Mouse (Mus musculus) frontal cortex, postnatal 25 days (tissue): ENCODE measurements around the gene Pink1.

ENCODE experiments used
- DNase-seq, 2 experiments: peaks; one replicate each; pipeline ENCODE4 v3.0.0; 2022; ENCODE audit warnings: low spot score in 2 of 2

Pink1 gene

GRCm38 (mm10) chr4:138326077-138326695 lies at the start of gene Pink1:
TSS of gene Pink1 (minus strand) at chr4:138326307.
- peak; percentile 89 to 91 for DNase-seq

GRCm38 (mm10) chr4:138375117-138375516 lies 49.0 kb upstream of the Pink1 start:
- DNase-seq = no peak

- no peak for DNase-seq
Measured at GRCm38 (mm10) chr4:138370996-138371516, 44.9 kb upstream of the Pink1 start.

- DNase-seq = no peak
Measured at GRCm38 (mm10) chr4:138368498-138369260, 42.6 kb upstream of the Pink1 start.

GRCm38 (mm10) chr4:138367641-138368497 lies 41.8 kb upstream of the Pink1 start, which contains the start of gene Cda:
TSS of gene Cda (minus strand) at chr4:138367992.
- DNase-seq = no peak

- DNase-seq = no peak
Measured at GRCm38 (mm10) chr4:138366561-138366960, 40.5 kb upstream of the Pink1 start.

- no peak for DNase-seq
Measured at GRCm38 (mm10) chr4:138363511-138363910, 37.4 kb upstream of the Pink1 start.

GRCm38 (mm10) chr4:138362883-138363282 lies 36.8 kb upstream of the Pink1 start:
- DNase-seq = no peak

GRCm38 (mm10) chr4:138361370-138361821 lies 35.3 kb upstream of the Pink1 start:
- DNase-seq = no peak

- no peak for DNase-seq
Measured at GRCm38 (mm10) chr4:138358176-138358575, 32.1 kb upstream of the Pink1 start.

GRCm38 (mm10) chr4:138356551-138356950 lies 30.4 kb upstream of the Pink1 start:
- no peak for DNase-seq

GRCm38 (mm10) chr4:138356141-138356540 lies 30.0 kb upstream of the Pink1 start:
- no peak for DNase-seq

- no peak for DNase-seq
Measured at GRCm38 (mm10) chr4:138355496-138355895, 29.4 kb upstream of the Pink1 start.

GRCm38 (mm10) chr4:138353438-138354171 lies 27.5 kb upstream of the Pink1 start:
- DNase-seq = no peak

GRCm38 (mm10) chr4:138352692-138353091 lies 26.6 kb upstream of the Pink1 start:
- DNase-seq = no peak

- no peak for DNase-seq
Measured at GRCm38 (mm10) chr4:138351821-138352220, 25.7 kb upstream of the Pink1 start.

GRCm38 (mm10) chr4:138348716-138349115 lies 22.6 kb upstream of the Pink1 start:
- no peak for DNase-seq

GRCm38 (mm10) chr4:138347280-138347679 lies 21.2 kb upstream of the Pink1 start:
- no peak for DNase-seq

GRCm38 (mm10) chr4:138344891-138345545 lies 18.9 kb upstream of the Pink1 start:
- no peak for DNase-seq

- DNase-seq = no peak
Measured at GRCm38 (mm10) chr4:138343341-138343837, 17.3 kb upstream of the Pink1 start.

- no peak for DNase-seq
Measured at GRCm38 (mm10) chr4:138342778-138343177, 16.7 kb upstream of the Pink1 start.
